Mouse (Mus musculus): ENCODE data around the gene Enox1. TPM values are rescaled to one million over a fixed set of nuclear protein-coding genes. Genes with fewer than 3 reads are reported as not detected.

The Enox1 gene
- total RNA-seq, 2 experiments from 2014 or later: 2.0 to 2.2 TPM

- DNase-seq: peak; percentile 24 to 44
- intact Hi-C loops (cut with DNase I): no loop called here
These were observed 562.3 kb downstream of the Enox1 start for GRCm38 (mm10) chr14:77718814-77719213.

- intact Hi-C loops (cut with DNase I): no loop called here
- peak in 1 of 2 experiments; percentile 14 for DNase-seq
These were observed 581.5 kb downstream of the Enox1 start for GRCm38 (mm10) chr14:77738056-77738455.

- intact Hi-C loops (cut with DNase I): no loop called here
- no peak for DNase-seq
These were observed 582.3 kb downstream of the Enox1 start for GRCm38 (mm10) chr14:77738751-77739365.

- intact Hi-C loops (cut with DNase I): no loop called here
- no peak for DNase-seq
These were observed 582.8 kb downstream of the Enox1 start for GRCm38 (mm10) chr14:77739376-77739775.

- DNase-seq: no peak
- intact Hi-C loops (cut with DNase I): no loop called here
These were observed 588.2 kb downstream of the Enox1 start for GRCm38 (mm10) chr14:77744638-77745240.

GRCm38 (mm10) chr14:77748920-77749319 is 592.4 kb downstream of the Enox1 start:
- intact Hi-C loops (cut with DNase I): no loop called here
- DNase-seq: no peak

Other genes with a start within 250 kb of the Enox1 start
- 1 to 10 TPM in 1 of 2 experiments, under 1 TPM in 1; 0.96 to 1.4 TPM for gene Ccdc122, start 120.0 kb upstream of the Enox1 start, total RNA-seq (2021)
- gene Lacc1, start 119.9 kb upstream of the Enox1 start, total RNA-seq (2021): 1 to 10 TPM; 5.0 to 5.7 TPM